Mouse (Mus musculus) myocyte (in vitro differentiated cells): Measurements from ENCODE around the gene Sepsecs. TPM values are rescaled to one million over a fixed set of nuclear protein-coding genes. Genes with fewer than 3 reads are reported as not detected.

Experiments
- H3K27me3 ChIP-seq: one replicate; pipeline ENCODE4 v1.6.1; 2011; ENCODE audit not compliant: control insufficient read depth, insufficient read depth, insufficient read length
- H3K36me3 ChIP-seq: one replicate; pipeline ENCODE4 v1.6.1; 2011; ENCODE audit not compliant: control insufficient read depth, insufficient read depth
- H3K4me2 ChIP-seq: one replicate; pipeline ENCODE4 v1.6.1; 2011; ENCODE audit warnings: low read depth, control low read depth
- H3K4me3 ChIP-seq: one replicate; pipeline ENCODE4 v1.5.1; 2011; ENCODE audit warnings: mild to moderate bottlenecking, control low read depth, moderate library complexity
- H3K79me2 ChIP-seq: one replicate; pipeline ENCODE4 v1.6.1; 2011; ENCODE audit not compliant: control insufficient read depth, insufficient read depth
- H3ac ChIP-seq: one replicate; pipeline ENCODE4 v1.6.1; 2011; ENCODE audit not compliant: control insufficient read depth, insufficient read length
- CEBPB ChIP-seq: IDR thresholded peaks from 2 replicates; pipeline ENCODE4 v1.6.1; 2011; ENCODE audit warnings: mild to moderate bottlenecking, moderate library complexity; ENCODE audit not compliant: poor library complexity, insufficient read depth, severe bottlenecking
- E2F4 ChIP-seq: IDR thresholded peaks from one replicate; pipeline ENCODE4 v1.6.1; 2011; ENCODE audit warnings: mild to moderate bottlenecking, control low read depth, moderate library complexity; ENCODE audit not compliant: insufficient read depth
- MAX ChIP-seq: IDR thresholded peaks from one replicate; pipeline ENCODE4 v1.6.1; 2011; ENCODE audit warnings: low read depth, mild to moderate bottlenecking, control low read depth
- MYOD1 ChIP-seq, 3 experiments: IDR thresholded peaks; one replicate each; pipeline ENCODE4 v1.6.1; 2011; ENCODE audit warnings: control low read depth in 2 of 3, low read depth in 2 of 3, mild to moderate bottlenecking in 2 of 3, moderate library complexity in 1 of 3; ENCODE audit not compliant: insufficient read length in 2 of 3, control insufficient read depth in 1 of 3
- MYOG ChIP-seq, 3 experiments: IDR thresholded peaks; one replicate each; pipeline ENCODE4 v1.6.1; 2011; ENCODE audit warnings: control low read depth in 2 of 3, low read depth in 2 of 3, mild to moderate bottlenecking in 2 of 3; ENCODE audit not compliant: insufficient read length in 2 of 3, control insufficient read depth in 1 of 3, insufficient read depth in 1 of 3
- POLR2A ChIP-seq: IDR thresholded peaks from one replicate; pipeline ENCODE4 v1.6.1; 2011; ENCODE audit warnings: low read depth, mild to moderate bottlenecking, control low read depth, moderate library complexity; ENCODE audit not compliant: insufficient read length
- POLR2AphosphoS2 ChIP-seq: IDR thresholded peaks from one replicate; pipeline ENCODE4 v1.6.1; 2011; ENCODE audit warnings: low read depth, control low read depth; ENCODE audit not compliant: insufficient read length
- REST ChIP-seq: IDR thresholded peaks from one replicate; pipeline ENCODE4 v1.6.1; 2011; ENCODE audit warnings: mild to moderate bottlenecking, control low read depth, moderate library complexity; ENCODE audit not compliant: insufficient read depth, insufficient read length
- SRF ChIP-seq: IDR thresholded peaks from one replicate; pipeline ENCODE4 v1.6.1; 2011; ENCODE audit warnings: low read depth; ENCODE audit not compliant: control insufficient read depth, insufficient read length
- TCF12 ChIP-seq: IDR thresholded peaks from one replicate; pipeline ENCODE4 v1.6.1; 2011; ENCODE audit warnings: mild to moderate bottlenecking, control low read depth; ENCODE audit not compliant: poor library complexity, insufficient read depth, severe bottlenecking
- TCF3 ChIP-seq: IDR thresholded peaks from one replicate; pipeline ENCODE4 v1.6.1; 2011; ENCODE audit warnings: low read depth, control low read depth; ENCODE audit not compliant: insufficient read length
- USF1 ChIP-seq: IDR thresholded peaks from one replicate; pipeline ENCODE4 v1.6.1; 2011; ENCODE audit warnings: low read depth, mild to moderate bottlenecking, control low read depth, moderate library complexity
- polyA plus RNA-seq: library from polyadenylated mRNA; unstranded; fragments of >200 nt; fragmentation: generic; extraction: Trizol; gene quantifications from one replicate; pipeline ENCODE4 v1.2.1, GENCODE M21; 2012; ENCODE audit warnings: missing spikeins

The Sepsecs gene
- polyA plus RNA-seq, 1 experiment, result 4.1 TPM

DNA sequence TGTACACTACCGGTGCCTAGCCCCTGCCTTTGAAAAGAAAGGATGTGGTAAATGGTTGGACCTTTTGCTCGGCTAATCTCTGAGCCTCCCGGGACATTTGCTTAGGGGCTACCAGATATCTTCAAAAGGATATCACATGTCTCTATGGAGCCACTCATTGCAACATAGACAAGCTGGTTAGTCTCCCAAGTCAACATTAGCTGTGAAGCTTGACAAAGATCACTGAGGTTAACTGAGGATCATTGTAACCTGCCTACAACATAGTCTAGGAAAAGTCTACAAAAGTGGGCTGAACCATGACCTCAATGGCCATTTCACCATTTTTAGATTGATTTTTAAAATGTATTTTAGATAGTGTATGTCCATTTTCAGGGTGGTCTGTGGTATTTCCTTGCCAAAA lies 1.2 kb upstream of the Sepsecs start:
- Histone ChIP-seq H3K36me3 (peaks cover 2% of the 10 kb centered on the region), H3K79me2 (peaks cover 14% of the 10 kb centered on the region), H3K4me3 (no peak overlapping the region), H3ac (no peak overlapping the region), H3K27me3 (no peaks in the 10 kb centered on the region), H3K4me2 (no peak overlapping the region)
- TF ChIP-seq POLR2AphosphoS2 (no peak), MYOD1 (IDR thresholded peaks at IDR 0.05; ENCODE audit: control insufficient read depth in 1 of 3, insufficient read length in 2 of 3, low read depth in 2 of 3) (no peak), REST (no peak), TCF3 (no peak), MAX (no peak), E2F4 (no peak), SRF (no peak), MYOG (IDR thresholded peaks at IDR 0.05; ENCODE audit: control insufficient read depth in 1 of 3, insufficient read depth in 1 of 3, insufficient read length in 2 of 3, low read depth in 2 of 3) (no peak), TCF12 (no peak), POLR2A (no peak), CEBPB (no peak), USF1 (no peak)

DNA sequence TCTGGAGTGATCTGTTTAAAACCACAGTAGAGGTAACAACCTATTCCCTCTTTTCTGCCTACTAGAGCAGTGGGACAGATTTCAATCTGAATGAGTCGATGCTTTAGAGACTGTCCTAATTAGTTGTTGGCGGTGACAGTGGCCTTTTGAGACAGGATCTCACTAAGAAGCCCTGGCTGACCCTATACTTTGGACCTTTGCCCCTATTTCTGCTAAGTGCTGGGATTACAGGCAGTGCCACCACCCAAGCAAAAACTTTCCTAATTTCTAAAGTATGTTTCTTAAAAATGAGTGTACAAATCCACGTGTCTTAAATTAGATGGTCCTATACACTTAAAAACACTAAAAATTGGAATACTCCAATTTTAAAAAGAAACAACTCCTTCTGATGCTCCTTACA lies 2.7 kb downstream of the Sepsecs start:
- peaks cover 14% of the 10 kb centered on the region for H3K79me2 ChIP-seq

DNA sequence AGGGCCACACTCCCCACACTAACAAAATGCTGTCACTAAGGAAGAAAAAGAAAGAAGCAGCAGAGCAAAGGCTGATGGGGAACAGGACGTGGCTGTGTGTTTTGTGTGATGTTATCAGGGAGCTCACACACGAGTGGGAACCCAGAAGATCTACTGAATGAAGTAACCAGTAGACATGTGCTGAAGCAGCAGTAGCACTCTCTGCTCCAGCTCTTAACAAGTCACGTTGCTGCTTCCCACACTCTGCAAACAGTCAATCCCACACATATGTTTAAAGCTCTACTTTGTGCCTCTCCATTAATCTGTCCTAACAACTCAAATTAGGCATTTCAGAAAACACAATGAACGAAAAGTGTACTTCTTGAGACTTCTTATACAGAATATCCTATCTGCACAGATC lies 11.6 kb downstream of the Sepsecs start:
- Histone ChIP-seq H3K4me3 (no peak overlapping the region), H3K4me2 (no peak overlapping the region), H3K27me3 (no peaks in the 10 kb centered on the region), H3K79me2 (no peaks in the 10 kb centered on the region), H3K36me3 (peaks cover 15% of the 10 kb centered on the region), H3ac (no peak overlapping the region)
- TF ChIP-seq CEBPB, result no peak
- TF ChIP-seq SRF, result no peak
- TF ChIP-seq E2F4, result no peak
- TF ChIP-seq POLR2AphosphoS2, result no peak
- TF ChIP-seq POLR2A, result no peak
- no peak for TF ChIP-seq TCF3
- no peak for TF ChIP-seq MYOD1 (IDR thresholded peaks at IDR 0.05; ENCODE audit: control insufficient read depth in 1 of 3, insufficient read length in 2 of 3, low read depth in 2 of 3)
- no peak for TF ChIP-seq REST
- TF ChIP-seq USF1, result no peak
- TF ChIP-seq MYOG (IDR thresholded peaks at IDR 0.05; ENCODE audit: control insufficient read depth in 1 of 3, insufficient read depth in 1 of 3, insufficient read length in 2 of 3, low read depth in 2 of 3), result no peak
- no peak for TF ChIP-seq MAX
- TF ChIP-seq TCF12, result no peak

More for the DNA sequence above, 2.7 kb downstream of the Sepsecs start:
- Histone ChIP-seq H3K4me3 (no peak overlapping the region), H3K36me3 (peaks cover 17% of the 10 kb centered on the region), H3K4me2 (no peak overlapping the region), H3ac (no peak overlapping the region), H3K27me3 (no peaks in the 10 kb centered on the region)
- TF ChIP-seq MYOD1 (IDR thresholded peaks at IDR 0.05; ENCODE audit: control insufficient read depth in 1 of 3, insufficient read length in 2 of 3, low read depth in 2 of 3), result no peak
- no peak for TF ChIP-seq MYOG (IDR thresholded peaks at IDR 0.05; ENCODE audit: control insufficient read depth in 1 of 3, insufficient read depth in 1 of 3, insufficient read length in 2 of 3, low read depth in 2 of 3)
- TF ChIP-seq REST, result no peak
- no peak for TF ChIP-seq CEBPB
- no peak for TF ChIP-seq TCF12
- no peak for TF ChIP-seq POLR2AphosphoS2
- TF ChIP-seq USF1, result no peak
- TF ChIP-seq MAX, result no peak
- no peak for TF ChIP-seq SRF
- TF ChIP-seq POLR2A, result no peak
- no peak for TF ChIP-seq TCF3
- TF ChIP-seq E2F4, result no peak

DNA sequence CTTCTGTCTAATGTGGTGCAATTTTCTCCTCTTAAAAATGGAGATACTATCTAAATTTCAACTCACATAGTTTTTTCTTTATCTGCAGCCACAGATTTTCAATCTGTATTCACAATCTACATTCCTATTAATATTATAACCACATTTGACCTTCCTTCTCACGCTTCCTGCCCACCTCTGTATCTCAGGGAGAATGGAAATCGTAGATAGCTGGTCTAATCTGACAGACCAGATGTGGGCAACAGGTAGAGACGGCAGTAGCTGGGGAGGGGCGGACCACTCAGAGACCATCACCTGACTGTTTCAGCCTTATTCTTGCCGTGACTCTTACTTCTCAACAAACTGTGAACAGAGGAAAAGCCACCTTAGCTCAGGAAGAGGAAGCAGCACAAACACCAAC lies 12.2 kb downstream of the Sepsecs start:
- Histone ChIP-seq H3K79me2 (no peaks in the 10 kb centered on the region), H3K36me3 (peaks cover 14% of the 10 kb centered on the region), H3K4me2 (no peak overlapping the region), H3K27me3 (no peaks in the 10 kb centered on the region), H3ac (no peak overlapping the region), H3K4me3 (no peak overlapping the region)
- TF ChIP-seq CEBPB (no peak), E2F4 (no peak), POLR2A (no peak), SRF (no peak), MAX (no peak)

DNA sequence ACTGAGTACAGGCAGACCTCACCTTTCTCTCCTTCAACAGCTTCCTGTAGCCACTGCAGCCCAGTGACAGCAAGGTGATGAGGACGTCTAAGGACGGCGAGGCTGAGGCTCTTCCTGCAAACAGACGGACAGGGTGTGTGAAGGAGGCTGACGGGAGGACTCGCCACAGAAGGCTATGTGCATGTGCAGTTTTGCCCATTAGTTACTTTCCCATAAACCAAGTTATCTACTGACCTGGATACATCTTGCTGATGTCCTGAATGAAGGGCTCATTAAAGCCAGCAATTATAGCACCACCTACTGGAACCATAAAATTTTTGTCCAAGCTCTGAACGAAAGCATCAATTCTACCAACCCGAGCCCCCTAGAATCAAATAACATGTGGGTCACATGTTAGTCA lies 13.5 kb downstream of the Sepsecs start:
- H3K4me3 ChIP-seq, result no peak overlapping the region
- H3K36me3 ChIP-seq, result peaks cover 23% of the 10 kb centered on the region
- no peaks in the 10 kb centered on the region for H3K27me3 ChIP-seq
- no peaks in the 10 kb centered on the region for H3K79me2 ChIP-seq
- no peak overlapping the region for H3ac ChIP-seq
- TF ChIP-seq CEBPB (no peak), POLR2A (no peak)
- no peak overlapping the region for H3K4me2 ChIP-seq
